Mouse (Mus musculus) urinary bladder, adult 18-20 months (tissue): Measurements from ENCODE around the gene Zfp3.

Experiments used
- DNase-seq, 2 experiments: peaks; one replicate each; pipeline ENCODE4 v3.0.0; 2022; ENCODE audit warnings: low spot score in 2 of 2, mixed read lengths in 2 of 2

Gene Zfp3

GRCm38 (mm10) chr11:70806697-70807096, 42.7 kb downstream of the Zfp3 start:
- DNase-seq = no peak

DNA sequence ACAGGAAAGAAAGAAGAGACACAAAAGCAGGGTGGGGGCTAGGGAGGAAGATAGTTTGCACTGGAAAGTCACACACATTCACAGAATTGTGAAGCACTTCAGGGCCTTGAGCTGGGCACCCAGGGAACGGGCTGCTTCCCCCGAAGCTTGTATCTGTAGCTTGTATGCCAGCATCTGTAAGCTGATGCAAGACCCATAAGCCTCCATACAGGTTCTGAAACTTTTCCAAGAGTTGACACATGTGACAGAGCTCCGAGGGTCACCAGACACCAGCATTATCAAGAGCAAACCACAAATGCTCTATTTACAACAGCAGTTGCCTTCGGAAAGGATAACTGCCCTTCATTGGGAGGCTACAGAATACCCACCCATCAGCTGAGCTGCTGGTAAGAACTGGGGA, 43.6 kb downstream of the Zfp3 start:
- DNase-seq = no peak

DNA sequence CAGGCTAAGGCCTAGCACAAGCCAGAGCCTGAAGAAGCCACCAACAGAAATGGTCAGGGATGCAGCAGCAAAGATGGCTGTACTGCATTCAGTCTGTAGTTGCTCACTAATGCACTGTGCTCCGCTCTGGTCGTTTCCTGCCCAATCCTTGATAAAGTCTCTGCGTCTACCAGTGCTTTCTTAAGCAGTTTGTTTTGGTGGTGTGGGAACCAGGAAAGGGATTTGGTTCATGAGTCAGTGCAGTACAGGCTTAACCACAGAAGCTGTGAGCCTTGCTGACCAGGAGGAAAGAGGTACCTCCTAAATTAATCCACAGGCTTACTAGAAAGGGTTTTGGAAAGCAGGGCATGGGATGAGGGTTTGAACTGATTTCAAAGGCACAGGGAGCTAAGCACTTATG, 44.1 kb downstream of the Zfp3 start:
- DNase-seq = no peak

- DNase-seq = no peak
Measured at GRCm38 (mm10) chr11:70809011-70809410, 45.0 kb downstream of the Zfp3 start.

GRCm38 (mm10) chr11:70811041-70811440, 47.0 kb downstream of the Zfp3 start:
- no peak for DNase-seq

GRCm38 (mm10) chr11:70811471-70812240, 47.6 kb downstream of the Zfp3 start:
- no peak for DNase-seq

DNA sequence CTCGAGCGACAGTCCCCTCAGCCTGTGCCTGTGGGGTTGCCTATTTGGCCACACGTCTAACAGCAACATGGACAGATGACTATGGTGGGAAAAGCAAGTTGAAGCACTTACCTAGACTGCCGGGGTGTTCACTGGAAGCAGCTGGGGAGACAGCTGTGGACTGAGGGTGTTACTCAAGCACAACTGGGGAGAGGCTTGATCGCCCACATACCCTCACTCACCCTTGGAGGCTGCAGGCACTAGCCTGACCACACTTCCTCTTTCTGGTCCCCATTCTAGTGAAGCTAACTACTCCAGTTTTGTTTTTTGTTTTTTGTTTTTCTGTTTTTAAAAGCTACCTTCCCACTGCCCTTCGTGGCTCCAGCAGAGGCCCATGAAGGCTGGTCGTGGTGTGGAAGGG, 48.4 kb downstream of the Zfp3 start, which contains the start of gene Scimp:
TSS of gene Scimp (minus strand) at position 222 of the 400 bp plus-strand sequence.
- DNase-seq = no peak

- no peak for DNase-seq
Measured at GRCm38 (mm10) chr11:70815071-70815470, 51.1 kb downstream of the Zfp3 start.

- DNase-seq = peak; percentile 14 to 28
Measured at GRCm38 (mm10) chr11:70815498-70816078, 51.6 kb downstream of the Zfp3 start.

DNA sequence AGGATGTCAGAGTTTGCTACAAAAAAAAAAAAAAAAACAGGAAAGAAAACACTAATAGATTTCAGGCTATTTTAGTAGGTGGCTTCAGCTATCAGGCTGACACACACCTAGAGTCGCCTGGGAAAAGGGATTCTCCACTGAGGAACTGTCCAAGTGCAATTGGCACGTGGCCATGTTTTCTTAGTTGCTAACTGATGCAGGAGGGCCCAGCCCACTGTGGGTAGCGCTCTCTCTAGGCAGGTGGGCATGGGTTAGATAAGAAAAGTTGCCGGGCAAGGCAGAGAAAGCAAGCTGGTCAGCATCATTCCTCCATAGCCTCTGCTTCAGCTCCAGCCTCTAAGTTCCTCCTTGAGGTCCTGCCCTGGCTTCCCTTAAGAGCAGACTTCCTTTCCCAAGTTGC, 52.8 kb downstream of the Zfp3 start:
- DNase-seq = peak in 1 of 2 experiments; percentile 3

DNA sequence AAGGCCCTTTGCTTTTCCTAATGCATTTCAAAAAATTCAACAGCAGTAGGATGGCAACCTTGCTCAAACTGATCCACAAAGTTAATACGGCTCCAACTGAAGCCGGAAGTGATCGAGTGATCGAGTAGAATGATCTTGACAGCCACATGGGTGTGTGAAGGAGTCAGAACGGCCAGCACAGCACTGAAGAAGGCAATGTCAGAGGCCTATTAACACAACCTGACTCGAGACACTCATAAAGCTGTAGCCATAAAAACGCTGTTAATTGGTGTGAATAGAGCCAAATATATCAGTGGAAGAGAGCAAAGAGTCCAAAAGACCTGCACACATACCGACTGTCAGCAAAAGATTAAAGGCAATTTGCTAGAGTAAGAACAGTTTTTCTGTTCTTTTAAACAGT, 56.1 kb downstream of the Zfp3 start:
- DNase-seq = no peak

- DNase-seq = peak in 1 of 2 experiments; percentile 31
Measured at GRCm38 (mm10) chr11:70821728-70822591, 58.0 kb downstream of the Zfp3 start.
